Mouse (Mus musculus): ENCODE measurements around the gene Rnf26.

- no peak for TF ChIP-seq CHD2 (IDR thresholded peaks at IDR 0.05; ENCODE audit: low read depth, low read length)
- TF ChIP-seq ZC3H11A (IDR thresholded peaks at IDR 0.05; ENCODE audit: borderline replicate concordance, low read depth, low read length) = no peak
- no peak for TF ChIP-seq HCFC1 (IDR thresholded peaks at IDR 0.05; ENCODE audit: borderline replicate concordance, insufficient read depth, low read length)
- no peak for TF ChIP-seq MAFK (IDR thresholded peaks at IDR 0.05; ENCODE audit: insufficient read depth, low read depth, low read length)
Measured at GRCm38 (mm10) chr9:44049381-44050165, 63.7 kb downstream of the Rnf26 start.
